Mouse (Mus musculus): ENCODE data around the gene Pidd1. TPM values are rescaled to one million over a fixed set of nuclear protein-coding genes. Genes with fewer than 3 reads are reported as not detected.

The Pidd1 gene
- total RNA-seq, 2 experiments from 2014 or later = 0.76 to 1.9 TPM

DNA sequence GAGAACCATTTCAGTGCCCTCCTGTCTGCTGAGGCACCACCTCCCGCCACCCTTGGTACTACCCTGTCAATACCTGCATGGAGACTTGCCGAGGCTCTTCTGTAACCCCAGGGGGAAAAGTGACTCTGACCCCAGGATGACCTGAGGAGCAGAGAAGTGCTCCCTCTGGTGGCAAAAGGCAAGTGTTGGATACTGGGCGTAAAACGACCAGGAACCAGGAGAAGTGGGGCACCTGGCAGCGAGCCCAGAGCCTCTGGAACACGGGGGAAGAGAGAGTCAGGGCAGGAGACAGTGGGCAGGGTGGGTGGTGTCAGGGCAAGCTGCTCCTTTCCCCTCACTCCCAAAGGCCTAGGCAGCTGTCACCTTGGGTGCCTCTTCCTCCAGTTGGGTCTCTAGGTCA lies 3.2 kb downstream of the Pidd1 start:
- intact Hi-C loops (cut with DNase I) = no loop called here
- DNase-seq (ENCODE audit: low spot score in 2 of 2) = no peak

DNA sequence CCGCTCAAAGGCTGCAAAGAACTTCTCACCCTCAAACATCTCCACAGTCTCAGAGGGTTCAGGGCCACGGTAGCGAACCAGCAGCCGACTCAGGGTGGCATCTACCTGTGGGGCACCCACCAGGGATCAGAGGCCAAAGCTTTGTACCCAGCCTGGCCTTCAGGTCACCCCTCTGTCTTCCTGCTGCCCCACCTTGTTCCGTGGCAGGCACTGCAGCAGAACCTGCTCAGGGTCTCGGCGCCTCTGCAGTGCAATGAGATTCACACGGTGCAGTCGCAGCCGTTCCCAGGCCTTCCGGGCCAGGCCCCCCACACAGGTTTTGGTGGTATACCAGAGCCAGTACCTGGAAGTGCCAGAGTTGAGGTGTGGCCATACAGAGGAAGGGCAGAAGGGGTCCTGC lies 4.0 kb downstream of the Pidd1 start:
- DNase-seq (ENCODE audit: low spot score in 2 of 2) = no peak
- intact Hi-C loops (cut with DNase I) = no loop called here

DNA sequence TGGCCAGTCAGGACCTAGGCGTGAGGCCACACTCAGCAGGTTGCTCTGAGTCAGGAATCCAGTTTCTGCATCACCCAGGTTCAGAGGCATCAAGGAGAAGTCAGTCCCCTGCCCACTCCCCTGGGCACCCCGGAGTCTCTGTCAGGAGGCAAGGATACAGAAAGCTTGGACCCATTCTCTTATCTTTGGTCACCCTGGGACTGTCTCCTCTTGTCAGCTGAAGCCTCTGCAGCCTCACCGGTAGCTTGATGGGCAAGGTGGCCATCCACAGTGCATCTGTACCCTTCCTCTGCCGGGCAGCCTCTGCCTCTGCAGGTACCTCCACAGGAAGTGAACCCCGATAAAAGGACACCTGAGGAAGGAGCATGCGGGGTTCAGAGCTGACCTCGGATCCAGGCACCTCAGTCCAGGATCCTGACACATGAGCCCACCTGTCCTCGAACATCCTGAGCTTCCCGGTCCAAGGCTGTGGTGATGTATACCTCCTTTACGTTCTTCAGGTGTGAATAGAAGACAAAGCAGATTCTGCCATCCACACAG lies 4.6 kb downstream of the Pidd1 start:
- DNase-seq (ENCODE audit: low spot score in 2 of 2) = no peak
- intact Hi-C loops (cut with DNase I) = no loop called here

DNA sequence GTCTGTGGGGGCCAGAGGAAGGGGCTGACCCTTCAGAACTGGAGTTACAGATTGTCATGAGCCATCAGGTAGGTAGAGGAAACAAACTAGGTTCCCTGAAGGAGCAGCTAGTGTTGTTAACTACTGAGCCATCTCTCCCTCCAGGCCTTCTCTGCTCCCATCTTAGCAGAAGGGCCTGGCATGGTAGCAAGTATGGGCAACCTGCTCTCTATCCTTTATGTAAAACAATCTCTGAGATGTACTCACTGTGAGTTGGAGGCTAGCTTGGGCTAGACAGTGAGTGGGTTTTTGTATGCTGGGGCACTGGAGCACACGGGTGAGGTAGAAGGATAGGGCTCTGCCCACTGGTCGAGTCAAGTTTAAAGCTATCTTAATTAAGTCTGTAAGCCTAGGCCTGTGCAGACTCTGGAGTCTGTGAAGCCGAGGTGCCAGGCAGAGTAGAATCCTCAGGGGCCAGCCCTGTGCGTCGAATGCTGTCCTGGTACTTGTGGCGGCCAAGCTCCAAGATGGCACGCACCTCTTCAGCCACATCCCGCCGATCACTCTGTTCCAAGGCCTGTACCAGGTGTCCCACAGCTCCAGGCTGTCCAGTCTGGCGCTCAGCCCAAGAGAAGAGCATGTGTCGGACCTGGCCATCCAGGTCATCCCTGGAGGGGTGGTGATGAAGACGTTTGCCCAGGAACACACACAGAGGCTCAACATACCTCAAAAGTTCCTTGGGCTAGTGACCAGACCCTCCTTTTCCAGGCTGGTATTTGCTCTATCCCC lies 5.4 kb downstream of the Pidd1 start:
- DNase-seq (ENCODE audit: low spot score in 2 of 2) = no peak
- intact Hi-C loops (cut with DNase I) = no loop called here

DNA sequence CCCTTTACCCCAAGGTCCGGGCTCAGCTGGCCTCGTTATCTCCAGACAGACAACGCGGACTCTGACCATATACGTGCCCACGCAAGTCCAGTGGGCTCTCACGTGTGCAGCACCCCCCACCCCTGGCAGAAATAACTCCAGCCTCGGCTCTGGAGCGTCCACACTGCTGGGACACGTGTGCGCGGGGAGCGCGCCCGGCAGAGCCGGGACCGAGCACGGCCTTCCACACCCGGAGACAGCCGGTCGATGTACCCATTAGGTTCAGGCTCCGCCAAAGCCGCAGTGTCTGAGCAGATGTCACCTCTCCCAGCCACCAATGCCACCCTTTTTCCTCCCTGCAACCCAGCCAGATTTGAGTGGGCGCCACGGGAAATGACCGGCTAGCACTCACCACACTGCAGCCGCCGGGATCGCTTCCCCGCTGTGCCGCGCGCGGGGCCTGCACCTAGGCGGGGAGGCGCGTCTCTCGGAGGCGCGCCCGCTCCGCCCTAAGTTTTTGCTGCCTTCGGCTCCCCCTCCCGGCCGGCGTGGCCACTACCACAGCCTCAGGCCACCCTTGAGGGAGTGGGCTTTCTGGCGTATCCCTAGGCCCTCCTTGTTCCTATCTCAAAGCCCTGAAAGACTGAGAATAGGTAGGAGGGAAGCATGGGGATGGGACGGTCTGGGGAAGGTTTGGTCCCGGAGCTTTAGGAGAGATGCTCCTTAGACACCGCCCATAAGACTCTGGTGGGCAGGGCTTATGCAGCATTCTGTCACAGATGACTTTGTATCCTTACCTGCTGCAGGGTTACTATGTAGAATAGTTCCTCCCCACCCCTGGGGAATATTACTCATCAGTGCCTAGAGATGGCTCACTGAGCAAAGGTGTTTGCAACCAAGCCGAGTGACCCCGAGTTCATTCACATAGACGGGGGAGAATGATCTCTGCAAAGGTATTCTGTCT lies 6.4 kb downstream of the Pidd1 start, which contains the start of gene Slc25a22:
Slc25a22 (minus strand) TSS at position 715 of the 943 bp plus-strand sequence.
- DNase-seq (ENCODE audit: low spot score in 2 of 2) = peak; percentile 88 to 89
- intact Hi-C loops (cut with DNase I) = no loop called here

DNA sequence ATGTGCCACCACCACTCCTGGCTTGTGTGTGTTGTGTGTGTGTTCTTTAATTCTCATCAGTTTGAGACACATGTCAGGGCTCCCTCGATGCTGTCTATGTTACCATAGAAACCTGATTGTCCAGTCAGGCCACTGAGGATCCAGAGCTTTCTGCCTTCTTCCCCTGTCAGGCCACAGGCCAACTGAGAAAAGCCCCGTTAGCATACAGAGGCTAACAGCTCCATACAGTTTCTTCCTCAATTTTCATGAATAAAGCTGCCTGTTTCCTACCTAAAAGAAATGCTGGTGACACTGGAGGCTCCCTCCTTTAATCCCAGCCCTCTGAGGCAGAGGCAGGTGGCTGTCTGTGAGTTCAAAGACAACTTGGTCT lies 7.3 kb downstream of the Pidd1 start:
- DNase-seq (ENCODE audit: low spot score in 2 of 2) = no peak
- intact Hi-C loops (cut with DNase I) = no loop called here

DNA sequence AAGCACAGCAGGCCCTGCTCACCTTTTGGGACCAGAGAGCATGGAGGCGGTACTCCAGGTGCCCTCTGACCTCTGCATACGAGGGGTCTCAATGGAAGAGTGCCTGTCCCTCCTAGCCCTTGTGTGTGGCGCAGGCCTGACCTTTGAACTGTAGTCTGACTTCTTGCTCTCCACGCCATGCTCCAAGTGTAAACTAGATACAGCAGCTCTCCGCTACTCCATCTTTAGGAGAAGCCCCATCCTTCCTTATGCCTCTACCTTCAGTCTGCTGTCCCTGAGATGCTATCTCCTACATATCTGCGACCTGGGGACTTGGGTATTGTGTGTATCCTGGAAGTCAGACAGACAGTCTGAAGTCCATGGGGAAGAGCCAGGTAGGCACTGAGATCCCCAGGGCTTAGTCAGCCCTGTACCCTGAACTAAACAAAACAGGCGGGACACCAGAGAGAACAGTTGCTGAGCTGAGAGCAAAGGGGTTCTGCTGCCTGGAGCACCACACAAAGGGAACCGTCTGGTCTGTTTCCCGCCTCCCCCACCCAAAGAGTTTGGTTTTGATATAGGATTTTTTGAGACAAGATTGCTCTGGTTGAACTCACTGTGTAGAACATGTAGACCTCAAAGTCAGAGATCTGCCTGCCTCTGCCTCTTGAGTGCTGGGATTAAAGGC lies 7.8 kb downstream of the Pidd1 start:
- peak in 1 of 2 experiments; percentile 7 for DNase-seq (ENCODE audit: low spot score in 2 of 2)
- intact Hi-C loops (cut with DNase I) = no loop called here

DNA sequence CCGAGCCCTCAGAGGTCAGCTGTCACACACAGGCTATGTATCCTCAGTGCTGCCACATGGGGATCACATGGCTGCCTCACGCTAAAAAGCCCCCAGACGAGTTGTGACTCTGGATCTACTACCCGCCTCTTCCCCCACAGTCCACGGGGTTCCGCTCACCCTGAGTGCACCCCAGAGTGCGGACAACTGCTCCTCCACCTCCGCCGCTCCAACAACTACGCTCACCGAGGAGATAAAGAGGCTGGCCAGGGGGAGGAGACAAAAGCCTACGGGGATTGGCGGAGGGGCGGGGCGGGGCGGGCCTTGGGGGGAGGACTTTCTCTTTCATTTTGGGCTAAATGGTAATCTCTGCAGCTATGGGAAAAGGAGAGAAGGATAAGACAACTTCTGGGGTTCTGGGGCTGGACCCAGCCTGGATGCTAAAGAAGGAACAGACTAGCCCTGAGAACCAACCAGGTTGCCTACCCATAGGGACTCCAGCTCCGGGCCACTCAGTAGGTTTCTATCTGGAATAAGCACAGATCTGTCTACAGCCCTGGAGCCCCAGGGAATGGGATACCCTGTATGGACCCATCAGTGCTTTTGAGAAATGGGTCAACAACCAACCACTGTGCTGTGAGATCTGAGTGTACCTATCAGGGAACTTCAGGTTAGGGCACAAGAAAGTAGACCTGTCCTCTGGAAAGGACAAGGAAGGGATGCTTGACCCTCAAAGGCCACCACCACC lies 8.5 kb downstream of the Pidd1 start:
- intact Hi-C loops (cut with DNase I) = no loop called here
- DNase-seq (ENCODE audit: low spot score in 2 of 2) = peak; percentile 55 to 59

DNA sequence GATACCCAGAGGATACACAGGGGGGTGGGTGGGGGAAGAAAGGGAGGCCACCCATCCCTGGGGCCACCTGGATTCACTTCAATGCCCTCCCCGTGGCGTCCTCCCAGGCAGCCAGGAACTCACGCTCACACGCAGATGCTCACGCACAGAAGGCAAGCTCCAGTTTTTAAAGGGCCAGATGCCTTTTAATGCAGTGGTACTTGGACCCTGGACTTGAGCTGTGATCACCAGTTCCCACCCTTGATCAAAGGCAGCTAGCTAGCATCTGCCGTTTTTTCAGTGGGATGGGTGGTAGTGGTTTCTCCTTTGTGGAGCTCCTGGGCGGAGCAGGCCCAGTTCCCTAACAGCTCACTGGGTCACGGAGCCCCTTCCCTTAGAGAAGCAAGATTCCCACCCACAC lies 9.4 kb downstream of the Pidd1 start:
- intact Hi-C loops (cut with DNase I) = no loop called here
- DNase-seq (ENCODE audit: low spot score in 2 of 2) = peak; percentile 65 to 78

DNA sequence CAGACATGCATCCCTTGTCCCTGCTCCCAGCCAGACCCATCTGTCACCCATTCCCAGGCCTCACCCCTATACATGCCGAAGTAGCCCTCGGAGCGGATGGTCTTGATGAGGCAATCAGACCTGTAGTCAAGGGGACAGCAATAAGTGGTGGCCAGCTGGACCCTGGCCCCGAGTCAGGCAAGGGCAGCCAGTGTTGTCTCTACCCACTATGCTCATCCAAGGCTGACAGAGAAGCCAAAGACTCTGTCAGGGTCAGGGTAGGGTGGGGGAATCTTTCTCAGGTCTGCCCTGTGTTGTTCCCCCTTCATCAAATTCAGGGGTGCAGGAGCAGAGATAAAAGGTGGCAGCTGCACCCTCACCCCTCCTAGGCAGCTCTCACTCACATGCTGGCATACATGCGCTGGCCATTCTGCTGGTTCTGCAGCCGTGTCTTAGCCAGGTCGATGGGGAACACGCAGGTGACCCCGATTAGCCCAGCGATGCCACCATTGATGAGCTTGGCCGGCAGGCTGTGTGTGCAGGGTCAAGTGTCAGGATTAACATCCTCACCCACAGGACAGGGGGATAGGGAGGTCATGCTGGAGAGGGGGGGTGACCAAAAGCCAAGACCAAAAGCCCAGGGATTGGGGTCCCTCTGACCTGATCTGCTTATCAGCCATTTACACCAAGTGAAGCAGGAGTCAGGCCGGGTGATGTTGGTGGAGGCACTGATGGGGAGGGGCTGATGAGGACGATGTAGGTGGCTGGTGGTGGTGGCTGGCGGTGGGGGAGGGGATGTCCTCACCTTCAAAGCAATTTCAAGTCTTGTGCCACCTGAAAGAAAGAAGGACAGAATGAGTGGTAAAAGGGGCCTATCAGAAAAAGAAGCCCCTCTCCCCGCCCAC lies 10.1 kb downstream of the Pidd1 start:
- no peak for DNase-seq (ENCODE audit: low spot score in 2 of 2)
- intact Hi-C loops (cut with DNase I) = no loop called here

DNA sequence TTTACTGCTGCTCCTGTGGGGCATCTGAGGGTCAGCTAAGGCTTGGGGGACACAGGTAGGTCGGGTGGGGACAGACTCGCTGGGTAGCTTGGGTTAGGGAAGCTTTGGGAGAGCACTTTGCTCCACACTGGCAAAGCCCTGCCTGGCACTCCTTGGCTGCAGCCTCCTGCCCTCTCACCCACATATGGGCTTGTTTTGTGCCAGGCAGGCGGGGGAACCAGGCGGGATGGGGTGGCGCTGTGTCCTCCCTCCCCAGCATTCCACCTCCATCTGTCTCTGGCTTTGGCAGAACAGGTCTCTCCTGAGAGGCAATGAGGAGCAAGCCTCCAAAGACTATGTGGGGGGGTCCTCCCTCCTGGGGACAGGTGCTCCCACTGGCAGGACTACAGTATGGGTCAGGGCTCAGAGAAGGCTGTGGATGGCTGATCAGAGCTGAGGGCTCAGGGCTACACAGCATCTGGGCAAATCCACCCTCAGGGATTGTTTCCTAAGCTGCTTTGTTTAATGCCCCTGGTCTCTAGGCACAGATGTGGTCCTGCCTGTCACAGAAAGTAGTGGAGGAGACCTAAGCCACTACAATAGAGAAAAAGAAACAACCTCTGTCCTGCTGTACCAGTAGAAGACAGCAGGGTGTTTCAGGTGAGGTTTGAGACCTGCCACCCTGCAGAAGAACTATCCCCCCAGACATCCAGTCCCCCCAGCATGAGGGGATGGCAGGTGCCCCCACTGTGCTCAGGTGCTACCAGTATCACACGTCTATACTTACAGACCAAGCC lies 10.9 kb downstream of the Pidd1 start:
- peak in 1 of 2 experiments; percentile 18 for DNase-seq (ENCODE audit: low spot score in 2 of 2)
- intact Hi-C loops (cut with DNase I) = no loop called here

DNA sequence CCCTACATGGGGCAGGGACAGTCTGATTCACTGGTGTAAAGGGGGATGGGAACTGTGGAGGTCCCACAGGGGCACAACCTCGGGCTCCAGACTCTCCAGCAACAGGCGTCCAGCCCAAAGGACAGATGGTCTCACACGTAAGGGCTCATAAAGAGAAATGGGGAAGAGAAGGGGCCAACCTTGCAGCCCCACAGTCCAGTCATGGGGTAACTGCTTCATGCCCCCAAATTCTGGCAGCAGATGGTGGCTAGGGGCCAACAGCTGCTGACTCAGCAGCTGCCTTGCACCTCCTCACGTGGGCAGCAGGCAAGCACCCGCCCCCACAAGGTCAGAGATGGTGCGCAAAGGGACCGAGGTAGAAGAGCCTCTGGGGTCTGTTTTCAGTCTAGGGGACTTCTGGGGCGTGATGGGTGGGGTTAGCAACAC lies 11.6 kb downstream of the Pidd1 start:
- peak in 1 of 2 experiments; percentile 9 for DNase-seq (ENCODE audit: low spot score in 2 of 2)

DNA sequence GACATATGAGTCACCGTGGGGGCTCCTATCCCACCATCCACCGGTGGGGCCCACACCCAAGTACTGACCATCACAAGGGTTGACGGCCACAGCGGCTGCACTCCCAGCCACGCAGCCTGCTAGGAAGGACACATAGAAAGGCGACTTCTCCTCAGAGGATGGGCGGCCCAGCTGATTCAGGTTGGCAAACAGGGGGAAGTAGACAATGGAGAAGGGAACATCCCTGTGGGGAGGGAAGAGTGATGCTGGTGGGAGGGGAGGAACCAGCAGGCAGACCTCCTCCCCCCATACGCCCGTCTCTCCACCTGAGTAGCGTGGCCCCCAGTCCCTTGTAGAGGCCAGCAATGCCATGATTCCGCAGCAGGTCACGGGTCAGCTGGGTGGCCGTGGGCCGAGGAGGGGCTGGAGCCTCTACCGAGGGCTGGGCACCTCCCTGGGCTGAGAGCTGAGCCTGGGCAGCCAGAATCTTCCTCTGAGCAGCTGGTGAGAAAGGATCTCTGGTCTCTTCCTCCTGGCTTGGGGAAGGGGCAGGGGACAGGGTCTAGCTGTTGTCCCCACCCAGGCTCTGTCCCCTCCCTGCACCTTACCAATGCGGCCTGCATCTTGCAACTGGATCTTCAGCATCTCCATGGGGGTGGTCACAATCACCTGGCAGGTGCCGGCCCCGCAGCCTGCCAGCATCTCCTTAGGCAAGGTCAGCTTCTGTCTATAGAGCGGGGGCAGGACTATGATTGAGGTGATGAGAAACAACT lies 12.2 kb downstream of the Pidd1 start:
- intact Hi-C loops (cut with DNase I) = no loop called here
- DNase-seq (ENCODE audit: low spot score in 2 of 2) = no peak

More for the DNA sequence above, 11.6 kb downstream of the Pidd1 start:
- intact Hi-C loops (cut with DNase I) = no loop called here

DNA sequence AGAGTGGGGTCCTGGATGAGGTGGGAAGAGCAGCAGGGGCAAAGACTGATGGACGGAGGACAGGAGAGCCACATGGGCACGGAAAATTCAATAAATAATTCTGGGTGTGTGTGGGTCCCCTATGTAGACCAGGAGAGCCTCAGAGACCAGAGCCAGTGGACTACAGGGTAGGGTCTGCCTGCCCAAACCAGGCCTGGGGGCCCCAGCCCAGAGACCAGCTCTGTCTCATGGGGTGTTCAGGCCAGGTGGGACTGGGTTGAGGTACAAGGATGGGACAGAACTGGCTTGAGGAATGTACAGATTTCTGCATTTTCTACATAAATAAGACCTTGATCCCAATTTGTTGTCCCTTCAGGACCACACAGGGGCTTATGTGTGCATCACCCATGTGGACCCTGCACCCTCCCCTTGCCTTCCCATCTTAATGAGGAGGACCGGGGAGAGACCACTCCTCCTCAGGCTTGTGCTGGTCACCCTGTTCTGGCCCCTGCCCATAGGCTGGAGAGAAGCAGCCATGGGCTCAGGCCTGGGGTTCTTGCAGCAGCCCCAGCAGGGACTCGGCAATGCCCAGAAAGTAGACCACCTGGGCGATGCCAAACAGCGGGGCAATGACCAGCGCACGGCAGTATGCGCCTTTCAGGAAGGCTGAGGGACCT lies 13.1 kb downstream of the Pidd1 start:
- intact Hi-C loops (cut with DNase I) = no loop called here
- DNase-seq (ENCODE audit: low spot score in 2 of 2) = no peak

DNA sequence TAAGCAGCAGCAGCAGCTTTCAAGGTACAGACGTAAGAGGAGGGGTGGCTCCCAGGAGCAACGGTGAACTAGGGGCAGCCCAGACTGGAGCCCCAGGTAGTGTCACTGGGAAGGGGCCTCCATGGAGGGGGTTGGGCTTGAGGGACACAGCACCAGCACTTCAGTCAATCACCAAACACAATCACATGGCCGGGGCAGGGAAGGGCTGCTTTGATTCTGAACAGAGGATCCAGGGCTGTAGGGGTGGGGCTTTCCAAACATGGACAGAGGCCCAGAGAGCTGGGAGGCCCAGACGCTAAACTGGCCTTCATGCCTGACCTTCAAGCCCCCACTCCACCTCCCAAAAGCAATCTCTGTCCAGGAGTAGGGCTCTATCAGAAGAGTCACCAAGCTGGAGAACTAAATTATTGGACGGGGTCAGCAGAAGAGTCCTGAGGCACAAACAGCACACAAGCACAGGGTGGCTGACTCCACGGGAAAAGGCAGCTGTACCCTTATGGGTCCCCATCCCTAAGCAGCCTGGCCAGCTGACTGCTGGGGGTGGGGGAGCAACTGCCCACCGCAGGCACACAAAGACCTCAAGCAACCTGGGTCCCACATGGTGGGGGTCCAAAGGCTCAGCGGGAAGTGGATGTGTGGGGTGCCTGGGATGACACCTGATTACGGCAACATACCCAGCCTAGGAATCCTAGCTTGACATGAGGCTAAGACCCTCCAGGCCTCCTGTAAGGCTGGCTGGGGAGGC lies 13.8 kb downstream of the Pidd1 start:
- peak in 1 of 2 experiments; percentile 13 for DNase-seq (ENCODE audit: low spot score in 2 of 2)
- intact Hi-C loops (cut with DNase I) = no loop called here

DNA sequence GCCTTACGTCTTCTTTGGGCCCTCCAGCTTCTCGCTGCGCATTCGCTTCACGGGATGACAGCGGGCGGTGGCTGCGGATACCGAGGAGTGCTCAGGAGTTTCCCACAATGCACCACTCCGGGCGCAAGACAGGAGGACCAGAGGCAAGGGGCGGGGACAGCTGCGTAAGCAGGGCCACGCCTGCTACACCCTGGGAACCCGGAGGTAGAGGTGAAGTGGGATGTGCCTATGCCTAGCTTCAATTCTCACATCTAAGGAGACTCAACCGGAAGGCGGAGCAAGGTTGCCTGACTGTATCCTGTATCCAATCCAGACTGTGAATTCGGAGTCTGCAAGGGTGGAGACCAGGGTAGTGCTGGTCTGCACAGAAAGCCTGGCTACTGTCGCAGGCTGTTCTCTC lies 14.5 kb downstream of the Pidd1 start, which contains the start of gene Cend1:
Cend1 (minus strand) TSS at position 182 of the 400 bp plus-strand sequence.
- intact Hi-C loops (cut with DNase I) = no loop called here
- peak; percentile 89 to 92 for DNase-seq (ENCODE audit: low spot score in 2 of 2)

Data from left cerebral cortex, postnatal 36 days (tissue).